Mouse (Mus musculus) monocyte, adult 2 months (primary cell): ENCODE measurements at regions not wholly inside any gene's neighbourhood (a gene's known extent, or its start where the extent isn't known, plus 50 kb on each side); places are given as distances from the start of the nearest gene placed in this dataset.
A peak's percentile ranks its signal among the peaks of the same experiment; 100 is the strongest.
"Not testable (repeated sequence)": the region's sequence is repeated elsewhere in the genome, so short reads cannot be mapped to it uniquely, and the experiment has no call there.

Experiments used
- DNase-seq, 2 experiments: peaks; one replicate each; pipeline ENCODE4 v3.0.0; 2022; ENCODE audit warnings: low spot score in 2 of 2, low read depth in 1 of 2

DNA sequence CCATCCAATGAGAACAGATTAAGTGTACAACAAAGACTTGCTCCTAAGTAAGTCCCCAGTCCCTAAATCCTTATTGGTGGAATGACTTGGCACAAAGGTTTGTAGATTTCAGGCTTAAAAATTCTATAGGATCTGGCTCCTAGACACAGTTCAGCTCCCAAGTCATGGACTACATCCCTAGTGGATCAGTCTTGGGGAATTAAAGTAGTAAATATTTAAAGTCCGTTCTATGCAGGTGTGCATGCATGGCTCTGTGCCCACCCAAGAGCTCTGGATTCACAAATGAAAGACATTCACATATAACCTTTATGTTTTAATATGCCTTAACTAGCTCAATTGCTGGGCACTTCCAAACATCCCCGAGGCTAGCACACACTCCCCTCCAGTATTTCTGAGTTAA lies 162.8 kb downstream of the Akr1d1 start:
- DNase-seq = no peak

GRCm38 (mm10) chr6:37696074-37696473 lies 166.1 kb downstream of the Akr1d1 start:
- no peak for DNase-seq

- no peak for DNase-seq
Measured at GRCm38 (mm10) chr6:37703946-37704345, 166.7 kb upstream of the Trim24 start.

DNA sequence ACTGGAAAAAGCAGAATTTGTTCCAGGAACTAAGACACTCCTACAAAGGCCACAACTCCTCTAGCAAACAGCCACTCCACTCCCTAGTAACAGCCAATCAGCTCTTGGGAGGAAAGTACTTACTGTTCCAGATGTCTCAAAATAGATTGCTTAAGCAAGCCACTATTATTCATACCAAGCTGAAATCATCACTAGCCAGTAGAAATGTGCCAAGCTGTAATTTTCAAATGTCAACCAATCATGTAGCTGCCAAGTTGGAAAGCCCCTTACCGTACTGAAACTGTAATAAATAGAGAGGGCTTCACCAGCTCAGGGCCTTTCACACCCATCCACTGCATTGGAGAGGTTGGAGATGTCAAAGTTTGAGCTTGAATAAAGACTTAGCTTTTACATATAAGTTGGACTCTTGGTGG lies 164.9 kb upstream of the Trim24 start:
- DNase-seq = no peak

DNA sequence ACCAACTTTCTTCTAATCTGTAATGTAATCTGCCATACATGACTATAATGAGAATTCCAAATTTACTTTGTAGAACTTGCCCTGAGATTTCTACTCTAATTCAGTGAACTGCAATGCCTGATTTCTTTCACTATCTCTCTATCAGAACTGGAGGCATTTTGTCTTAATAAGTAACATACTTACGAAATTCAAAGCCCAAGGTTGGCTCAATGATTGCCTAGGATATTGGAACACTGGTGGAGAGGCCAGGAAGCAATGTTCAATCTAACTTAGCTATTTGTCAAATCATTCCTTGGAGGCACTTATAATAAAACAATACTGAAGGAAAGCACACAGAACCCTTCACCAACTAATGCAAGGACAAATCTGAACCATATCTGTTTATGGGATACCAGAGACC lies 162.9 kb upstream of the Trim24 start:
- DNase-seq = not testable (repeated sequence)

DNA sequence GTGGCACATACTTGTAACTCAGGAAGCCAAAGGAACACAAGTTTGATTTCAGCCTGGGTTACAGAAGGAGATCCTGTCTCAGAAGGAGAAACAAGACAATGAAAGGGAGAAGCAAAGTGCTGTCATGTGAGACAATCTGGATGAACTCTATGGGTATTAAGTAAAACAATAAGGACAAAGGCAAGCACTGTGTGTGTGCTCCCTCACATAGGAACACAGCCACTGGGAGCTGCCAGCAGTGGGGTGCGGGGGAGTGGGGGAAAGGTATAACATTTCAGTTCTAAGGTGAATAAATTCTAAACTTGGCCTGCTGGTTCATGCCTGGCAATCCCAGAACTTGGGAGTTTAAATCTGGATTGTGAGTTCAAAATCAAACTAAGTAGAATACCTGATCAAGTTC lies 158.8 kb upstream of the Trim24 start:
- no peak for DNase-seq

- no peak for DNase-seq
Measured at GRCm38 (mm10) chr6:37713411-37713810, 157.2 kb upstream of the Trim24 start.

DNA sequence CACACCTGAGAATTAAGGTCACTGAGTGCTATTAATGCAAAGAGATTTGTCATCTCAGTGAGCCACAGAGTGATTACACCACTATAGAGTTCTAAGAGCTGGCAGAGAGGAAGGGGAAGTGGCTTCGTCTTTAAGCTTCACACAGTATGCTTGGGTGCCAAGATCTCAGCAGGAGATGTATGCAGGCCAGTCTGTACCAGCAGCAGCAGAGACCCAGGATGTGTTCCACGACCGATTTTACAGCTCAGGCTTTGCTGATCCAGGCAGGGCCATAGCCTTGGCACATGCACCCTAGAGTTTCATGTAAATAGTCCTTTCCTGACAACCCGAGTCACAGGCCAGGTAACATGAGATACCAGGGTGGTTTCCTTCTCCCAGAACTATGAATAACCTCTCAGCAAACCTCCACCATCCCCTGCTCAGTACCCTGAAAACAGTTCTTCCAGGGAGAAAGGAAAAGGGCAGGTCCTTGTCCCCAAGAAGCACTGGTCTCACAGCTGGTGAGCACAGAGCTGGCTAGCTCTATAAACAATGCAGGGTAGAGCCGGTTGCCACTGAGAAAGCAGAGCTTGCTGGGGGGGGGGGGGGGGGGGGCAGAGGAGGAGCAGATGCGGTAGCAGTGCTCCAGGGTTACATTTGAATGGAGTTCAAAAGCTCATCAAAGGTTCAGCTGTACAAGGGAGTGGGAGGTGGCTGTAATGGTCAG lies 156.2 kb upstream of the Trim24 start:
- no peak for DNase-seq

DNA sequence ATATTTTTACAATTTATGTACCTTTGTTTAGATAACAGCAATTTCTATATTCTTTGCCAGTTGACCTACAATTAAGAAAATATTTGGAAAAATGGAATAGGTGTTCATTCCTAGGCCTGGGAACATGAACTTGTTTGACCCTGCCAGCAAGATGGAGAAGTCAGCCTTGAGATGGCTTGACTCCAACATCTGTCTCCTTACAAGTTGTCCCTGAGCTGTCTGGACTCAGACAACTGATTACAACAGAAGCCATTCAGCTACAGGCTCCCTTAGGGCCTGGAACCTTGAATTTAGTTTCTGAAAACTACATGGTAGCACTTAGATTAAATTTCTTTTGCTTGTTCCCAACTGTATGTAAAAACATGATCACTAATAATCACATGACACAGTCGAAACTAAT lies 148.9 kb upstream of the Trim24 start:
- DNase-seq = no peak

- DNase-seq = no peak
Measured at GRCm38 (mm10) chr6:37723337-37723736, 147.3 kb upstream of the Trim24 start.

DNA sequence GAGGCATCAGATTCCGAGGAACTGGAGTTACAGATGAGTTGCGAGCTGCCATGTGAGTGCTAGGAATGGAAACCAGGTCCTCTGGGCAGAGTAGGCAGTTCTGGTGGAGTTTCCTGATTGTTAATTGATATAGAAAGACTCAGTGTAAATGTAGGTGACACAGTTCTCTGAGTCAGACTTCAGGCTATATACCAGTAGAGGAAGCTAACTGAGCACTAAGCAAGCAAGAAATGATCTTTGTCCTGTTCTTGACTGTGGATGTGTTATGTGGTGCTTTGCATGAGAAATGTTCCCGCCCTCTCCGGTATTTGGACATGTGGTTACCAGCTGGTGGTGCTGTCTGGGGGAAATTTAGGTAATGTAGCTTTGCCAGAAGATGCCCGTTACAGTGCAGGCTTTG lies 146.4 kb upstream of the Trim24 start:
- no peak for DNase-seq

- no peak for DNase-seq
Measured at GRCm38 (mm10) chr6:37728621-37729020, 142.0 kb upstream of the Trim24 start.

DNA sequence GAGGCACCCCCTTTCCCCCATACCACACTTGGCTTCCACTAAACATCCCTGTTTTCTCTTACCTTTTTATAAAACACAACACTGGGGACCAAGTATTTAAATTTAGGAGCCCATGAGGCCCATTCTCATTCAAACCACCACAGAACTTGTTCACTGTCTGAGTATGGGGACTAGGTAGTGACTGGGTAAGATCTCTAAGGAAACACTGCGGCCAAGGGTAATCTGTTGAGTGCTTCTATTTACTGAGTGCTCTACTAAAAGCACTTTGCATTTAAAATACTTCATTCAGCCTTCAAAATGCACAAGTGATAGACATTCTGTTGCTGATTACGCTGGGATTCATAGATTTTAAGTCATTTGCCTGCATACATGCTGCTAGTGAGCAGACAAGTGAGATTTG lies 141.4 kb upstream of the Trim24 start:
- DNase-seq = no peak

DNA sequence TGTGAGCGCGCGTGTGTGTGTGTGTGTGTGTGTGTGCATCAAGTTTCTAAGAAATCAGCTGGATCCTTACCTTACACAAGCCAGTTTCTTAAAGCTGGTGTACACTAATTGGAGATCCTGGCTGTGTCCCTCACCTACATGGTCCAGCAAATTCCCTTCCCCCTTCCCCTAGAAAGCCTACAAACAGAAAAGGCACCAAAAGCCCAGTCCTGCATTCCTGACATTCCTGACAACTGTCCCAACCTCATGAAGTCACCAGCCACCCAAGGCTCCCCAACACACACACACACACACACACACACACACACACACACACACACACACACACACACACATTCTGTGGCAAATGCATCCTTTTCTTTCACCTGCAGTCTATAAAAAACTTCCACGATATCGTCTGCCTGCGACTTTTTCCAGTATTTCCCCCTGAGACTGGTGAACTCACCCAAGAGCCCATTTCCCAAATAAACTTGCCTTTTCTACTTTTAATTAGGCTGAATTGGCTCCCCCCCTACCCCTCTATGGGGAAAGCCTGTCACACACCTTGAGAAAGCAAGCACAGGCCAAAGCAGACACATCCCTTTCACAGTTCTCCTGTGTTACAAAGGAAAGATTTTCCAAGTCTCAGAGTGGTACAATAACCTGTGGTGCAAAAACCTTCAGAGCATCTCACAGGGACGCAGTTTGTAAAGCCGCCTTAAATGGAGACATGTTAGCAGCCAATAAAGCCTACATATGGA lies 139.9 kb upstream of the Trim24 start:
- no peak for DNase-seq

DNA sequence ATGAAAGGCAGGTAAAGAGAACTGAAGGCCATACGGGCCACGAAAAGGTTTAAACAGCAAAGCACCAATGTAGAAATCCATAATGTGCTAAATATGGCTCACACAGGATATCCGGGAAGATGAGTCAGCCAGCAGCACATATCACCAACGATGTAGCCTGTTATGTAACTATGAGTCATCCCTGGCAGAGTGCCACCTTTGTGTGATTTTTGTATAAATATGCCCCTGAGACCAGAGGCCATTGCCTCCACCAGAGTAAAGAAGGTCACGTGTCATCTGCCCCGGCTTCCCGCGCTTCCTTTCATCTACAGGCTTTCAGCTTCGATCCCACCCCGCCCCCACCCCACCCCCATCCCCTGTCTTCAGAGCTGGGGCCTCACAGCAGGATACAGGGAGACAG lies 138.2 kb upstream of the Trim24 start:
- DNase-seq = peak; percentile 49 to 57

DNA sequence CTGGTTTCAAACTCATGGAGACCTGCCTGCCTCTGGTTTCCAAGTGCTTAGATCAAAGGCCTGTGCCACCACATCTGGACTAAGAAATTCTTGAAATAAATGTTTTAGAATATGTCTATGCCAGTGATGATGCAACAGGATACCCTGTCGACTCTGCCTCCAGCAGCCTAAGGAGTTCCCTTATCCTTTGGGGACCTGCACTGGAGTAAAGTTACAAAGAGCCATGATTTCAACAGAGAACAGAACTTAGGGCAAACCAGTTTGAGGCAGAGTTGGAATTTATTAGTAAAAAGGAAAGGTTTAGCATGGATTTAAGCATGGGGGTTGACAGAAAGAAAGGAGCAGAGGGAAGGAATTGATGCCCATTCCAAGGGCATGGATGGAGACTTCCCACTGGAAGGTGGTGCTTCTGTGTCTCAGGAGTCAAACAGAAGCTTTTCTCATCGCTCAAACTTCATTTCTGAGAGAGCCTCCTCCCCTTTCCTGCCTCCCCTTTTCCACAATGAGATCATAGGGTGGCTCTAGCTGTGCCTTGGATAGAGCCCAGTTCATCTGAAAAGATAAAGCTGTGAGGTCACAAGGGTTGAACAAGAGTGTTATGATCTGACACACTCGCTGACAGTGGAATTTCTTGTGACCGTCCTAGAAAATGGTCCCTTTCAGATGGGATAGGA lies 135.2 kb upstream of the Trim24 start:
- no peak for DNase-seq

DNA sequence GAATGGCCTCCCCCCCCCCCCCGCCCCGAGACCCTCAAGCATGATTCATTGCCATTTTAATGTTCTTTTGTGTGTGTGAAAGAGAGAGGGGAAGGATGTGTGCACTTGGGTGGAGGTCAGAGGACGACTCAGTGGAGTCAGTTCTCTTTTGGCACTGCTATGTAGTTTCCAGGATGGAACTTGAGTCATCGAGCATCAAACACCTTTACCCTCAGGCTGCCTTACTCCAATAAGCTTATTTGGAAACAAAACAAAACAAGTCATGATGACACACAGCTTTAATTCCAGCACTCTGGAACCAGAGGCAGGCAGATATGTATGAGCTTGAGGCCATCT lies 134.7 kb upstream of the Trim24 start:
- no peak for DNase-seq

- no peak for DNase-seq
Measured at GRCm38 (mm10) chr6:37740982-37741889, 129.4 kb upstream of the Trim24 start.

- DNase-seq = not testable (repeated sequence)
Measured at GRCm38 (mm10) chr6:37741916-37742315, 128.7 kb upstream of the Trim24 start.

DNA sequence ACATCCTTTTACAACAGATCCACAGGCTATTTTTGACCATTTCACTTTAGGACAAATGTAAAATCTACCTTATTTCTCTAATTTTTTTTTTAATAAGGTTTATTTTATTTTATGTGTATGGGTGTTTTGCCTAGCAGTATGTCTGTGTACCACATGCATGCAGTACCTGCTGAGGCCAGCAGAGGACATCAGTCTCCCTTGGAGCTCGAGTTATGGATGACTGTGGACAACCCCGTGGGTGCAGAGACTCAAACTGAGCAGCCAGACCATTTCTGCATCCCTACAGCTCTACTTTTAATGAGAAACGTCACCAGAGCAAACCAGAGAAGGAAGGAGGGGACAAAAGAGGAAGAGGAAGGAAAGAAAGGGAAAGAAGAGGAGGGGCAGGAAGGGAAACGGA lies 125.9 kb upstream of the Trim24 start:
- no peak for DNase-seq

GRCm38 (mm10) chr6:37745393-37746100 lies 125.1 kb upstream of the Trim24 start:
- DNase-seq = no peak
